Mouse (Mus musculus): ENCODE measurements around the gene Zcchc2.
A peak's percentile ranks its signal among the peaks of the same experiment; 100 is the strongest.

Gene Zcchc2

GRCm38 (mm10) chr1:105990138-105990821 lies at the start of gene Zcchc2:
Zcchc2 (plus strand) TSS chr1:105990406.
- peak; percentile 99 for DNase-seq (ENCODE audit: low read depth, low spot score)

GRCm38 (mm10) chr1:105944927-105945580 lies 45.2 kb upstream of the Zcchc2 start:
- DNase-seq (ENCODE audit: low read depth, low spot score), result no peak

- DNase-seq (ENCODE audit: low read depth, low spot score), result no peak
Observed at GRCm38 (mm10) chr1:105946581-105947540, 43.3 kb upstream of the Zcchc2 start.

- DNase-seq (ENCODE audit: low read depth, low spot score), result no peak
Observed at GRCm38 (mm10) chr1:105948352-105948751, 41.9 kb upstream of the Zcchc2 start.

- no peak for DNase-seq (ENCODE audit: low read depth, low spot score)
Observed at GRCm38 (mm10) chr1:105953588-105953987, 36.6 kb upstream of the Zcchc2 start.

GRCm38 (mm10) chr1:105954047-105954446 lies 36.2 kb upstream of the Zcchc2 start:
- no peak for DNase-seq (ENCODE audit: low read depth, low spot score)

- no peak for DNase-seq (ENCODE audit: low read depth, low spot score)
Observed at GRCm38 (mm10) chr1:105956057-105956456, 34.1 kb upstream of the Zcchc2 start.

GRCm38 (mm10) chr1:105961472-105961871 lies 28.7 kb upstream of the Zcchc2 start:
- no peak for DNase-seq (ENCODE audit: low read depth, low spot score)

- no peak for DNase-seq (ENCODE audit: low read depth, low spot score)
Observed at GRCm38 (mm10) chr1:105962084-105962818, 28.0 kb upstream of the Zcchc2 start.

GRCm38 (mm10) chr1:105962852-105963251 lies 27.4 kb upstream of the Zcchc2 start:
- DNase-seq (ENCODE audit: low read depth, low spot score), result no peak

GRCm38 (mm10) chr1:105964514-105964913 lies 25.7 kb upstream of the Zcchc2 start:
- DNase-seq (ENCODE audit: low read depth, low spot score), result no peak

GRCm38 (mm10) chr1:105965189-105965588 lies 25.0 kb upstream of the Zcchc2 start:
- DNase-seq (ENCODE audit: low read depth, low spot score), result no peak

- peak; percentile 71 for DNase-seq (ENCODE audit: low read depth, low spot score)
Observed at GRCm38 (mm10) chr1:105971490-105972170, 18.6 kb upstream of the Zcchc2 start.

- peak; percentile 32 for DNase-seq (ENCODE audit: low read depth, low spot score)
Observed at GRCm38 (mm10) chr1:105974023-105974422, 16.2 kb upstream of the Zcchc2 start.

- DNase-seq (ENCODE audit: low read depth, low spot score), result no peak
Observed at GRCm38 (mm10) chr1:105977446-105978094, 12.6 kb upstream of the Zcchc2 start.

- DNase-seq (ENCODE audit: low read depth, low spot score), result no peak
Observed at GRCm38 (mm10) chr1:105980849-105981610, 9.2 kb upstream of the Zcchc2 start.

GRCm38 (mm10) chr1:105982496-105983364 lies 7.5 kb upstream of the Zcchc2 start:
- no peak for DNase-seq (ENCODE audit: low read depth, low spot score)

- no peak for DNase-seq (ENCODE audit: low read depth, low spot score)
Observed at GRCm38 (mm10) chr1:105984172-105984571, 6.0 kb upstream of the Zcchc2 start.

- DNase-seq (ENCODE audit: low read depth, low spot score), result no peak
Observed at GRCm38 (mm10) chr1:105988171-105988570, 2.0 kb upstream of the Zcchc2 start.

Data from A20 (cell line).